Mouse (Mus musculus) heart, postnatal 0 days (tissue): ENCODE measurements around the gene Rcor2. TPM values are rescaled to one million over a fixed set of nuclear protein-coding genes. Genes with fewer than 3 reads are reported as not detected.

ENCODE experiments used
- ATAC-seq: fragments of 200-750 bp; cut with Nextera tagmentation; 2 replicates; pipeline ENCODE4 v1.8.0; 2017; ENCODE audit warnings: low read depth, moderate number of reproducible peaks, moderate library complexity; ENCODE audit not compliant: insufficient read depth
- DNase-seq: peaks from one replicate; pipeline ENCODE4 v3.0.0-alpha.2; 2016; ENCODE audit warnings: low spot score
- H3K27ac ChIP-seq: fragments of 300-500 bp; sonication (generic); 2 replicates; pipeline ENCODE4 v1.5.1; 2014; ENCODE audit warnings: low read depth, mild to moderate bottlenecking
- H3K27me3 ChIP-seq: fragments of 300-500 bp; sonication (generic); 2 replicates; pipeline ENCODE4 v1.6.1; 2014; ENCODE audit warnings: low read length, mixed read lengths; ENCODE audit not compliant: control insufficient read depth, insufficient read depth
- H3K36me3 ChIP-seq: fragments of 300-500 bp; sonication (generic); replicated peaks from 2 replicates; pipeline ENCODE4 v1.6.1; 2014; ENCODE audit warnings: low read length, mixed read lengths; ENCODE audit not compliant: control insufficient read depth, insufficient read depth
- H3K4me1 ChIP-seq: fragments of 300-500 bp; sonication (generic); 2 replicates; pipeline ENCODE4 v1.6.1; 2014; ENCODE audit warnings: antibody characterized with exemption; ENCODE audit not compliant: control insufficient read depth, insufficient read depth
- H3K4me2 ChIP-seq: fragments of 300-500 bp; sonication (generic); 2 replicates; pipeline ENCODE4 v1.6.1; 2014; ENCODE audit warnings: low read depth, mild to moderate bottlenecking, low read length, moderate library complexity
- H3K4me3 ChIP-seq: fragments of 300-500 bp; sonication (generic); 2 replicates; pipeline ENCODE4 v1.5.1; 2014; ENCODE audit warnings: low read depth, low read length
- H3K9ac ChIP-seq: fragments of 300-500 bp; sonication (generic); replicated peaks from 2 replicates; pipeline ENCODE4 v1.6.1; 2014; ENCODE audit warnings: low read depth, low read length, mixed read lengths
- H3K9me3 ChIP-seq: fragments of 300-500 bp; sonication (generic); replicated peaks from 2 replicates; pipeline ENCODE4 v1.6.1; 2016; ENCODE audit warnings: low read length; ENCODE audit not compliant: control insufficient read depth
- CTCF ChIP-seq: IDR thresholded peaks from 2 replicates; pipeline ENCODE4 v1.5.1; 2016; ENCODE audit warnings: antibody characterized with exemption, control low read depth, low read depth
- EP300 ChIP-seq: IDR thresholded peaks from 2 replicates; pipeline ENCODE4 v1.6.1; 2016; ENCODE audit warnings: antibody characterized with exemption, low read depth
- WGBS: fragments of 180-500 bp; shearing (Covaris S2); extraction: QIAGEN DNeasy Blood & Tissue Kit; methylation state at CpG from one replicate; pipeline ENCODE4 v1.1.7; 2014; 5-methylcytosine and 5-hydroxymethylcytosine counted together
- polyA plus RNA-seq: library from polyadenylated mRNA; unstranded; fragments of >200 nt; fragmentation: Nextera tagmentation; extraction: Ambion mirVana; gene quantifications from 2 replicates; pipeline ENCODE4 v1.2.1, GENCODE M21; 2015
- total RNA-seq: library from RNA; depleted of rRNA; stranded (reverse); fragments of >200 nt; gene quantifications from 2 replicates; pipeline ENCODE4 v1.2.3, GENCODE M21; 2014; ENCODE audit warnings: low replicate concordance

The Rcor2 gene
- total and polyA plus RNA-seq, 2 experiments from 2014 or later, result 9.7 to 40.0 TPM

- no peak for DNase-seq
- no peak for ATAC-seq
- Histone ChIP-seq H3K4me3 (no peak overlapping the region), H3K9ac (no peak overlapping the region), H3K27me3 (no peaks in the 10 kb centered on the region), H3K4me1 (peaks cover 15% of the 10 kb centered on the region), H3K36me3 (peaks cover 46% of the 10 kb centered on the region), H3K4me2 (no peak overlapping the region), H3K9me3 (no peaks in the 10 kb centered on the region), H3K27ac (no peak overlapping the region)
- TF ChIP-seq CTCF (no peak), EP300 (no peak)
- 76% methylated on average over 4 of the region's 4 CpGs for WGBS
Observed at GRCm38 (mm10) chr19:7236742-7237141, 30.4 kb upstream of the Rcor2 start.

GRCm38 (mm10) chr19:7239574-7239973 is 27.6 kb upstream of the Rcor2 start:
- H3K4me2 ChIP-seq, result peak overlapping the region; percentile 99
- TF ChIP-seq EP300 (no peak), CTCF (no peak)
- peaks cover 23% of the 10 kb centered on the region; the same call in 1 of the 2 replicates for H3K36me3 ChIP-seq
- H3K4me3 ChIP-seq, result peak overlapping the region; percentile 89
- H3K9ac ChIP-seq, result peak overlapping the region; percentile 86; the same call in 1 of the 2 replicates
- DNase-seq (no peak), ATAC-seq (no peak)
- WGBS, result 74% methylated on average over 3 of the region's 3 CpGs
- H3K9me3 ChIP-seq, result no peaks in the 10 kb centered on the region
- H3K4me1 ChIP-seq, result peaks cover 15% of the 10 kb centered on the region
- H3K27me3 ChIP-seq, result no peaks in the 10 kb centered on the region
- H3K27ac ChIP-seq, result no peak overlapping the region

GRCm38 (mm10) chr19:7240291-7240690 is 26.8 kb upstream of the Rcor2 start:
- Histone ChIP-seq H3K9me3 (no peaks in the 10 kb centered on the region), H3K36me3 (peaks cover 22% of the 10 kb centered on the region; the same call in 1 of the 2 replicates), H3K27me3 (no peaks in the 10 kb centered on the region), H3K4me1 (peaks cover 15% of the 10 kb centered on the region), H3K4me2 (peak overlapping the region; percentile 99), H3K9ac (peak overlapping the region; percentile 86), H3K27ac (peak overlapping the region; percentile 89), H3K4me3 (peak overlapping the region; percentile 89)
- ATAC-seq, result no peak
- TF ChIP-seq EP300 (no peak), CTCF (no peak)
- under 1% methylated on average over 13 of the region's 13 CpGs for WGBS
- no peak for DNase-seq

GRCm38 (mm10) chr19:7240782-7241690 is 26.1 kb upstream of the Rcor2 start, which contains the start of gene Naa40:
Gene Naa40 (minus strand): TSS chr19:7241183.
- ATAC-seq (peak; percentile 96), DNase-seq (peak; percentile 94)
- peak within 1 kb of the TSS; percentile 89 for H3K4me3 ChIP-seq
- peaks cover 17% of the 10 kb centered on the region; the same call in 1 of the 2 replicates for H3K36me3 ChIP-seq
- TF ChIP-seq EP300, result no peak
- TF ChIP-seq CTCF, result no peak
- no peaks in the 10 kb centered on the region for H3K9me3 ChIP-seq
- H3K9ac ChIP-seq, result peak within 1 kb of the TSS; percentile 86
- peaks cover 15% of the 10 kb centered on the region for H3K4me1 ChIP-seq
- WGBS, result under 1% methylated on average over 79 of the region's 80 CpGs
- peak within 1 kb of the TSS; percentile 89 for H3K27ac ChIP-seq
- no peaks in the 10 kb centered on the region for H3K27me3 ChIP-seq
- H3K4me2 ChIP-seq, result peak within 1 kb of the TSS; percentile 99

GRCm38 (mm10) chr19:7246021-7246420 is 21.1 kb upstream of the Rcor2 start:
- no peak for ATAC-seq
- no peaks in the 10 kb centered on the region for H3K4me1 ChIP-seq
- no peak for TF ChIP-seq CTCF
- no peak for TF ChIP-seq EP300
- no peaks in the 10 kb centered on the region for H3K9me3 ChIP-seq
- H3K9ac ChIP-seq, result no peak overlapping the region
- no peak overlapping the region for H3K4me2 ChIP-seq
- H3K27me3 ChIP-seq, result no peaks in the 10 kb centered on the region
- H3K27ac ChIP-seq, result no peak overlapping the region
- no peak overlapping the region for H3K4me3 ChIP-seq
- H3K36me3 ChIP-seq, result no peaks in the 10 kb centered on the region
- WGBS, result 72% methylated on average over 3 of the region's 3 CpGs
- no peak for DNase-seq
